Mouse (Mus musculus): ENCODE data around the gene Dhrs4. TPM values are rescaled to one million over a fixed set of nuclear protein-coding genes. Genes with fewer than 3 reads are reported as not detected.

The Dhrs4 gene
- polyA plus RNA-seq, 1 experiment: 29.6 TPM

DNA sequence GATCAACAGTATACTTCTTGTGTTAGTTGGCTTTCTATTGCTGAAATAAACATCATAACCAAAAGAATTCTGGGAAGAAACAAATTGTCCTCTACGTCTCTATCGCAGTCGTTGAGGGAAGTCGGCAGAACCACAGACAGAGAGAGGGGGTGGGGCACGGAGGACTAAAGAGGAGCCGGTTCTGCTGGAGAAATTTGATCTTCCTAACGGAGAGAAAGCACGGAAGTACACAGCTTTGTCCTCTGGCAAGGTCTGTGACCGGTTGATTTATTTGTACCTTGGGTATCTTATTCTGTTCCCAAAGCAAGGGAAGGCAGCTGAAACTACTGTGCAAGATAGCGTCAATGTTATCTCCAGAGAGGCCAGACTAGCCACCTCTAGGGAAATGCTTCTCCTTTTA is 7.8 kb upstream of the Dhrs4 start:
- Histone ChIP-seq H3K36me3 (ENCODE audit: control insufficient read depth, insufficient read depth, low read length, poor library complexity, severe bottlenecking) (no peaks in the 10 kb centered on the region), H3K4me3 (ENCODE audit: low read depth, low read length) (0 out of 2 replicates have a peak overlapping the region, but pooled peaks have one; percentile 9), H3K27me3 (ENCODE audit: control insufficient read depth, insufficient read depth, low read length, poor library complexity, severe bottlenecking) (no peaks in the 10 kb centered on the region), H3K9ac (ENCODE audit: low read depth, poor library complexity, severe bottlenecking) (0 out of 2 replicates have a peak overlapping the region, but pooled peaks have one; percentile 26), H3K9me3 (replicated peaks; ENCODE audit: control insufficient read depth, insufficient read depth, low read length, poor library complexity, severe bottlenecking) (no peaks in the 10 kb centered on the region), H3K27ac (ENCODE audit: insufficient read depth, low read length) (no peak overlapping the region), H3K4me1 (ENCODE audit: control insufficient read depth, insufficient read depth, low read length) (peaks cover 5% of the 10 kb centered on the region)
- TF ChIP-seq EP300 (IDR thresholded peaks at IDR 0.05; ENCODE audit: insufficient read depth, low read depth, low read length) (peak; percentile 61; the same call in 1 of the 2 replicates), CTCF (IDR thresholded peaks at IDR 0.05; ENCODE audit: low read depth, low read length) (no peak)

DNA sequence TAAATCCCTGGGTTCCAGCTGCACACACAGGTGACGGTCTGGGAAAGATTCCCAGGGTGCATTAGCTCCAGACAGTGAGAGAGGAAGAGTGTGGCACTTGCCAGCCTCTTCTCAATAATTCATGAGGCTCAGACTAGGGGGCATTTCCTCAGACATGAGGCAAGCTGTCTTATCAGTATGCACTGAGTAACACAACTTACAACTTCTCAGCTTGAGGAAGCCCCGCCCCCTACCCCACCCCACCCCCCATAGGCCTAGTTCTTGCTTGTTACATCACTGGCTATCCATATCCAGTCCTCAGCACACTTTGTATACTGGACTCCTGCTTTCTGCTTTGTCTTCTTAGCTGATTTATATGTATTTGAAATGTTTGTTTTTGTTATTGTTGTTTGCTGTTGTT is 2.9 kb upstream of the Dhrs4 start:
- H3K27ac ChIP-seq (ENCODE audit: insufficient read depth, low read length): no peak overlapping the region
- H3K4me1 ChIP-seq (ENCODE audit: control insufficient read depth, insufficient read depth, low read length): peaks cover 4% of the 10 kb centered on the region
- no peak overlapping the region for H3K4me3 ChIP-seq (ENCODE audit: low read depth, low read length)
- H3K36me3 ChIP-seq (ENCODE audit: control insufficient read depth, insufficient read depth, low read length, poor library complexity, severe bottlenecking): no peaks in the 10 kb centered on the region; the same call in 1 of the 2 replicates
- H3K27me3 ChIP-seq (ENCODE audit: control insufficient read depth, insufficient read depth, low read length, poor library complexity, severe bottlenecking): no peaks in the 10 kb centered on the region
- no peak for TF ChIP-seq EP300 (IDR thresholded peaks at IDR 0.05; ENCODE audit: insufficient read depth, low read depth, low read length)
- TF ChIP-seq CTCF (IDR thresholded peaks at IDR 0.05; ENCODE audit: low read depth, low read length): no peak
- no peak for TF ChIP-seq POLR2A (IDR thresholded peaks at IDR 0.05; ENCODE audit: insufficient read depth, low read length)
- H3K9me3 ChIP-seq (replicated peaks; ENCODE audit: control insufficient read depth, insufficient read depth, low read length, poor library complexity, severe bottlenecking): no peaks in the 10 kb centered on the region
- no peak overlapping the region for H3K9ac ChIP-seq (ENCODE audit: low read depth, poor library complexity, severe bottlenecking)

DNA sequence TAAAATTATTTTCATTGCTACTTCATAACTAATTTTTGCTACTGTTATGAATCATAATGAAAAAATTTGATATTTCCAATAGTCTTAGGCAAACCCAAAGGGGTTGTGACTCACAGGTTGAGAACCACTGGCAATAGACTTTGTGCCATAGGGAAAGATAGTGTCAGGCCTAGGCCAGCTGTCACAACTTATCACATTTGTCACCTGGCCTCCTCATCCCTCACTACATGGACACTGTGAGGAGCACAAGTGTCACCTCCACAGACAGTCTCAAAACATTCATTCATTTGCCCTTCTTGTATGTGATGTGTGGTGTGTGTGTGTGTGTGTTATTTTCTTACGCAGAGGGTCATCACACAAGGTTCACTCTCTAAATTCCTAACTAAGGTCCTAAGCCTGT is 1.1 kb upstream of the Dhrs4 start:
- Histone ChIP-seq H3K36me3 (ENCODE audit: control insufficient read depth, insufficient read depth, low read length, poor library complexity, severe bottlenecking) (peaks cover 4% of the 10 kb centered on the region; the same call in 1 of the 2 replicates), H3K4me3 (ENCODE audit: low read depth, low read length) (no peak overlapping the region), H3K4me1 (ENCODE audit: control insufficient read depth, insufficient read depth, low read length) (peaks cover 2% of the 10 kb centered on the region), H3K27ac (ENCODE audit: insufficient read depth, low read length) (no peak overlapping the region), H3K27me3 (ENCODE audit: control insufficient read depth, insufficient read depth, low read length, poor library complexity, severe bottlenecking) (no peaks in the 10 kb centered on the region), H3K9me3 (replicated peaks; ENCODE audit: control insufficient read depth, insufficient read depth, low read length, poor library complexity, severe bottlenecking) (no peaks in the 10 kb centered on the region), H3K9ac (ENCODE audit: low read depth, poor library complexity, severe bottlenecking) (no peak overlapping the region)
- TF ChIP-seq CTCF (IDR thresholded peaks at IDR 0.05; ENCODE audit: low read depth, low read length) (no peak), POLR2A (IDR thresholded peaks at IDR 0.05; ENCODE audit: insufficient read depth, low read length) (no peak), EP300 (IDR thresholded peaks at IDR 0.05; ENCODE audit: insufficient read depth, low read depth, low read length) (no peak)

DNA sequence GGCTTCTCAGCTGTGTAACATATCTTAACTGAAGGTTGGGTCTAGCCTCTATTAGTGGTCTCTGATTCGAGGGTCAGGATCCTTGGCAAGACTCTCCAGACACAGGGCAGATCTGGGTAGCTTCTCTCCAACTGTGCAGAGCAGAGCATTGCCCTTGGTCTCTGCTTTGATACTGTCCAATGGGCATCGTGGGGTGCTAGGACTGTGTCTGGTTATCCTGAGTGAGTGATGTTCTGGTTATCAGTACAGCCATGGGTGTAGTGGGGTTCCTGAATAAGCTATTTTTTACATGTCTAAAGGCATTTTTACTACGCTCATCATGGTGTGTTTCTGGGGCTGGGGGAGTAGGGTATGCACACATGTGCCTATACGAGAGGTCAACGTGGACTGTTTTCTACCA is 729 bp upstream of the Dhrs4 start:
- peak overlapping the region; percentile 72 for H3K9ac ChIP-seq (ENCODE audit: low read depth, poor library complexity, severe bottlenecking)
- no peak overlapping the region for H3K4me3 ChIP-seq (ENCODE audit: low read depth, low read length)
- H3K27ac ChIP-seq (ENCODE audit: insufficient read depth, low read length): no peak overlapping the region
- no peaks in the 10 kb centered on the region for H3K9me3 ChIP-seq (replicated peaks; ENCODE audit: control insufficient read depth, insufficient read depth, low read length, poor library complexity, severe bottlenecking)
- H3K27me3 ChIP-seq (ENCODE audit: control insufficient read depth, insufficient read depth, low read length, poor library complexity, severe bottlenecking): no peaks in the 10 kb centered on the region
- H3K4me1 ChIP-seq (ENCODE audit: control insufficient read depth, insufficient read depth, low read length): peaks cover 2% of the 10 kb centered on the region
- H3K36me3 ChIP-seq (ENCODE audit: control insufficient read depth, insufficient read depth, low read length, poor library complexity, severe bottlenecking): peaks cover 4% of the 10 kb centered on the region; the same call in 1 of the 2 replicates
- TF ChIP-seq POLR2A (IDR thresholded peaks at IDR 0.05; ENCODE audit: insufficient read depth, low read length) (no peak), CTCF (IDR thresholded peaks at IDR 0.05; ENCODE audit: low read depth, low read length) (no peak), EP300 (IDR thresholded peaks at IDR 0.05; ENCODE audit: insufficient read depth, low read depth, low read length) (no peak)

DNA sequence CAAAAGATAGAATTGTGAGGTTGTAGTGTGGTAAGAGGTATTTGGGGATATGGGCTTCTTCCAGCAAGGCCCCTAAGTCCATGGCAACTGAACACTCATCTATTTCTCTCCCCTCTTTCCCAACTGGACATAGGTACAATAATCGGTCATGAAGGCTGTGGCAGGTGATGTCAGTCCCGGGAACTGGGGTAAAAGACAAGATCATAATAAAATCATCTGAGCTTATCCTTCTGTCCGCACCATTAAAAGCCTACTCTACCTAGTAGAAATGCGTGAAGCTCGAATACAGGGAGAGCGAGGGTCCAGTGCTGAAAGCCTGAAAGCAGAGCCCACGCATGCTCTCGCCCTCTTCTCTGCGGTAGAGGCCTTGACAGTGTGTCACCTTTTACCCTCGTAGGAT is 1.1 kb downstream of the Dhrs4 start:
- no peak overlapping the region; the same call in 1 of the 2 replicates for H3K9ac ChIP-seq (ENCODE audit: low read depth, poor library complexity, severe bottlenecking)

DNA sequence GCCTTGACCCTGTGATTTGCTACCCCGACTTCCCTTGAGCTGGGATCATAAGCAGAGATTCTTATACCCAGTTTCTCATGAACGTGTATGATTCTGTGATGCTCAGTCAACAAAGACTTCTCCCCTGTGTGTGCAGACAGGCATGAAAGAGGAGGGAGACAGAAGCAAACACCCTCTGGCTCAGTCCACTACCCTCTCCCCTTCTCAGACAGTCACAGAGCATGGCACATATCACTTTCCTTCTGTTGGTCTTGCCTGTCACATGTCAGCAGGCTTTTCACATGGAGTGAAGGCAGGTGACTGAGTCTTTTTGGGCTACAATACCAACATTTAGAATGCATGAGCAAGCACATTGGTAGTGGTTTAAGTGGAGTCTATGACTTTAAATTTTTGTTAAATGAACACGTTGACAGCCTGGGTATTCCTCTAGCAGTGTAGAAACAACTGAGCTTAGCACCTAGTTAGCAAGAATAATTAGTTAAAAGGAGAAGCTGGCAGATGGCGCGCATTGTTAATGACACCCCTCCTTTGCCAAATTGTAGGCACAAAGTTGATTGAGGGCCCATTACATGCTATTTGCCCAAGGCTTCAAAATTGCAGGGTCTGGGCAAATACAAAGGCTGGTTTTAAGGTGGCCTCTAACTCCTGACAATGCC is 6.0 kb downstream of the Dhrs4 start:
- no peak overlapping the region for H3K9ac ChIP-seq (ENCODE audit: low read depth, poor library complexity, severe bottlenecking)
- peaks cover 2% of the 10 kb centered on the region for H3K4me1 ChIP-seq (ENCODE audit: control insufficient read depth, insufficient read depth, low read length)
- TF ChIP-seq EP300 (IDR thresholded peaks at IDR 0.05; ENCODE audit: insufficient read depth, low read depth, low read length) (no peak), CTCF (IDR thresholded peaks at IDR 0.05; ENCODE audit: low read depth, low read length) (no peak), POLR2A (IDR thresholded peaks at IDR 0.05; ENCODE audit: insufficient read depth, low read length) (no peak)
- H3K27ac ChIP-seq (ENCODE audit: insufficient read depth, low read length): no peak overlapping the region
- H3K36me3 ChIP-seq (ENCODE audit: control insufficient read depth, insufficient read depth, low read length, poor library complexity, severe bottlenecking): peaks cover 4% of the 10 kb centered on the region; the same call in 1 of the 2 replicates
- no peaks in the 10 kb centered on the region for H3K27me3 ChIP-seq (ENCODE audit: control insufficient read depth, insufficient read depth, low read length, poor library complexity, severe bottlenecking)
- H3K4me3 ChIP-seq (ENCODE audit: low read depth, low read length): no peak overlapping the region
- no peaks in the 10 kb centered on the region for H3K9me3 ChIP-seq (replicated peaks; ENCODE audit: control insufficient read depth, insufficient read depth, low read length, poor library complexity, severe bottlenecking)

More for the DNA sequence above, 1.1 kb downstream of the Dhrs4 start:
- peaks cover 2% of the 10 kb centered on the region for H3K4me1 ChIP-seq (ENCODE audit: control insufficient read depth, insufficient read depth, low read length)
- TF ChIP-seq POLR2A (IDR thresholded peaks at IDR 0.05; ENCODE audit: insufficient read depth, low read length) (no peak), EP300 (IDR thresholded peaks at IDR 0.05; ENCODE audit: insufficient read depth, low read depth, low read length) (no peak), CTCF (IDR thresholded peaks at IDR 0.05; ENCODE audit: low read depth, low read length) (no peak)
- H3K9me3 ChIP-seq (replicated peaks; ENCODE audit: control insufficient read depth, insufficient read depth, low read length, poor library complexity, severe bottlenecking): no peaks in the 10 kb centered on the region
- peaks cover 4% of the 10 kb centered on the region; the same call in 1 of the 2 replicates for H3K36me3 ChIP-seq (ENCODE audit: control insufficient read depth, insufficient read depth, low read length, poor library complexity, severe bottlenecking)
- peak overlapping the region; percentile 1; the same call in 1 of the 2 replicates for H3K4me3 ChIP-seq (ENCODE audit: low read depth, low read length)
- no peaks in the 10 kb centered on the region for H3K27me3 ChIP-seq (ENCODE audit: control insufficient read depth, insufficient read depth, low read length, poor library complexity, severe bottlenecking)
- no peak overlapping the region for H3K27ac ChIP-seq (ENCODE audit: insufficient read depth, low read length)

Measured in ES-Bruce4 (cell line).